8 mouse cellular contexts compared by ENCODE assay signal in genomic region chr2:93956908-93957784, GRCm38 (mm10). TPM values are rescaled to one million over a fixed set of nuclear protein-coding genes. Genes with fewer than 3 reads are reported as not detected.
DNase-seq lines count a peak whose midpoint lies in the region; ATAC-seq lines count a peak whose summit lies in the region.

Gene Gm13889 (minus strand): TSS chr2:93957201.

- 5% methylated on average over 41 of the region's 62 CpGs for WGBS in hindbrain, embryonic 11.5 days
- 4% methylated on average over 61 of the region's 62 CpGs for WGBS in lung, embryonic 15.5 days

- H3K27me3 ChIP-seq in hindbrain, embryonic 11.5 days (ENCODE audit: control insufficient read depth, insufficient read depth, low read length), result peaks cover 36% of the 10 kb centered on the region
- peaks cover 26% of the 10 kb centered on the region for H3K27me3 ChIP-seq in lung, embryonic 15.5 days

- 0 out of 2 replicates have a peak within 1 kb of the TSS, but pooled peaks have one; percentile 17 for H3K27ac ChIP-seq in hindbrain, embryonic 11.5 days (ENCODE audit: low read depth, low read length)
- peak within 1 kb of the TSS; percentile 85 for H3K27ac ChIP-seq in lung, embryonic 15.5 days

- peak within 1 kb of the TSS; percentile 58 for H3K9ac ChIP-seq in hindbrain, embryonic 11.5 days (ENCODE audit: low read depth, low read length)
- peak within 1 kb of the TSS; percentile 76 for H3K9ac ChIP-seq in lung, embryonic 15.5 days

- H3K4me3 ChIP-seq in hindbrain, embryonic 11.5 days (ENCODE audit: low read depth, low read length), result peak within 1 kb of the TSS; percentile 58
- peak within 1 kb of the TSS; percentile 65 for H3K4me3 ChIP-seq in lung, embryonic 15.5 days

- DNase-seq in Muller cell, postnatal 12 days (ENCODE audit: inconsistent ontology term), result peak; percentile 81
- DNase-seq in cerebellum, adult 9-11 months, result peak; percentile 76
- peak; percentile 87 to 88 for DNase-seq in frontal cortex, postnatal 14 days (ENCODE audit: low spot score in 2 of 2)
- DNase-seq in hindbrain, embryonic 11.5 days (ENCODE audit: low spot score), result peak; percentile 67
- peak; percentile 85 to 89 for DNase-seq in layer of hippocampus, postnatal 10 days (ENCODE audit: low spot score in 2 of 2)
- peak; percentile 90 for DNase-seq in retina, postnatal 1 day
- no peak for DNase-seq in c-Kit-positive CD71-positive TER-119-positive erythroid progenitor cells, embryonic 14.5 days (ENCODE audit: low spot score)

- H3K4me1 ChIP-seq in hindbrain, embryonic 11.5 days (replicated peaks; ENCODE audit: control insufficient read depth, insufficient read depth, low read length), result peaks cover 3% of the 10 kb centered on the region; the same call in 1 of the 2 replicates
- peaks cover 31% of the 10 kb centered on the region for H3K4me1 ChIP-seq in lung, embryonic 15.5 days

- H3K9me3 ChIP-seq in hindbrain, embryonic 11.5 days (ENCODE audit: control insufficient read depth, low read length), result no peaks in the 10 kb centered on the region
- H3K9me3 ChIP-seq in lung, embryonic 15.5 days, result no peaks in the 10 kb centered on the region

- no peaks in the 10 kb centered on the region for H3K36me3 ChIP-seq in hindbrain, embryonic 11.5 days (ENCODE audit: control insufficient read depth, insufficient read depth, low read length)
- H3K36me3 ChIP-seq in lung, embryonic 15.5 days, result no peaks in the 10 kb centered on the region

- peak; percentile 63 for ATAC-seq in hindbrain, embryonic 11.5 days (ENCODE audit: low FRiP score)
- peak; percentile 85 for ATAC-seq in lung, embryonic 15.5 days (ENCODE audit: borderline replicate concordance, extremely low read depth, low FRiP score, low TSS enrichment)

- H3K4me2 ChIP-seq in hindbrain, embryonic 11.5 days (replicated peaks; ENCODE audit: low read depth, low read length), result peak within 1 kb of the TSS; percentile 99
- H3K4me2 ChIP-seq in lung, embryonic 15.5 days, result peak within 1 kb of the TSS; percentile 85

RNA-seq across cellular contexts. Expression of gene Gm13889, which starts in this region (rescaled TPM):
- polyA plus RNA-seq in hindbrain, embryonic 11.5 days (2014; fragmentation: Nextera tagmentation; extraction: Ambion mirVana), result 3.3 and 5.7 TPM in 2 replicates
- total RNA-seq in layer of hippocampus, postnatal 10 days (2021), result 10 to 100 TPM; 44.4 to 49.5 TPM
- polyA plus RNA-seq in lung, embryonic 15.5 days (2015; fragmentation: Nextera tagmentation; extraction: Ambion mirVana), result 32.1 and 32.4 TPM in 2 replicates
